Mouse (Mus musculus) embryonic facial prominence, embryonic 15.5 days (tissue): Measurements from ENCODE around the gene Gfap. TPM values are rescaled to one million over a fixed set of nuclear protein-coding genes. Genes with fewer than 3 reads are reported as not detected.

Experiments
- ATAC-seq: fragments of 200-750 bp; cut with Nextera tagmentation; 2 replicates; pipeline ENCODE4 v1.8.0; 2017; ENCODE audit warnings: low read depth, moderate TSS enrichment; ENCODE audit not compliant: insufficient number of reproducible peaks, low FRiP score, low TSS enrichment
- H3K27ac ChIP-seq: fragments of 300-500 bp; sonication (generic); replicated peaks from 2 replicates; pipeline ENCODE4 v1.5.1; 2015; ENCODE audit warnings: mild to moderate bottlenecking, inconsistent platforms
- H3K27me3 ChIP-seq: fragments of 300-500 bp; sonication (generic); 2 replicates; pipeline ENCODE4 v1.6.1; 2015; ENCODE audit warnings: inconsistent platforms
- H3K36me3 ChIP-seq: fragments of 300-500 bp; sonication (generic); 2 replicates; pipeline ENCODE4 v1.6.1; 2015; ENCODE audit warnings: mild to moderate bottlenecking, inconsistent platforms
- H3K4me1 ChIP-seq: fragments of 300-500 bp; sonication (generic); 2 replicates; pipeline ENCODE4 v1.6.1; 2015; ENCODE audit warnings: inconsistent platforms
- H3K4me2 ChIP-seq: fragments of 300-500 bp; sonication (generic); replicated peaks from 2 replicates; pipeline ENCODE4 v1.6.1; 2015; ENCODE audit warnings: mild to moderate bottlenecking, inconsistent platforms
- H3K4me3 ChIP-seq: fragments of 300-500 bp; sonication (generic); replicated peaks from 2 replicates; pipeline ENCODE4 v1.5.1; 2015; ENCODE audit warnings: mild to moderate bottlenecking, inconsistent platforms
- H3K9ac ChIP-seq: fragments of 300-500 bp; sonication (generic); 2 replicates; pipeline ENCODE4 v1.6.1; 2015; ENCODE audit warnings: inconsistent platforms
- H3K9me3 ChIP-seq: fragments of 300-500 bp; sonication (generic); replicated peaks from 2 replicates; pipeline ENCODE4 v1.6.1; 2016; ENCODE audit warnings: inconsistent platforms
- WGBS: fragments of 180-500 bp; shearing (Covaris S2); methylation state at CpG from one replicate; pipeline ENCODE4 v1.1.7; 2015; 5-methylcytosine and 5-hydroxymethylcytosine counted together
- polyA plus RNA-seq: library from polyadenylated mRNA; unstranded; fragments of >200 nt; fragmentation: Nextera tagmentation; extraction: Ambion mirVana; gene quantifications from 2 replicates; pipeline ENCODE4 v1.2.1, GENCODE M21; 2015

Gfap gene
- polyA plus RNA-seq, 1 experiment from 2014 or later, result 0.51 TPM

DNA sequence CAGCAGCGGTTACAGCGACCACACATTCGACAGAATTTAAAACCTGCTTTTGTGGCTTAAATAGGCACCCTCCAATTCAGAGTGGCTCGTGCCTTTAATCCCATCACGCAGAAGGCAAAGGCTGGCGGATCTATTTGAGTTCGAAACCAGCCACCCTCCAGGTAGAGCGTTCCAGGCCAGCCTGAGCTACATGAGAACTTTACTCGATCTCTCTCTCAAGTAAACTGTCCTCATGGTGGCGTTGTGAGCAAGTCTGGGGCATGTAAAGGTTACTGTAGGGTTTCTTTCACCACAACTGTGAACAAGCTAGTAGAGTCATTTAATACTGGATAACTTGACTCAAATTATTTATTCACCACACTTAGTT is 24.6 kb upstream of the Gfap start:
- Histone ChIP-seq H3K4me1 (peaks cover 25% of the 10 kb centered on the region), H3K4me3 (peak overlapping the region; percentile 79), H3K9me3 (no peaks in the 10 kb centered on the region), H3K27ac (peak overlapping the region; percentile 90), H3K36me3 (no peaks in the 10 kb centered on the region), H3K4me2 (peak overlapping the region; percentile 73), H3K27me3 (no peaks in the 10 kb centered on the region), H3K9ac (peak overlapping the region; percentile 45)
- WGBS, result 1% methylated on average over 10 of the region's 10 CpGs
- ATAC-seq, result no peak

- Histone ChIP-seq H3K36me3 (no peaks in the 10 kb centered on the region), H3K9me3 (no peaks in the 10 kb centered on the region), H3K27ac (peak within 1 kb of the TSS; percentile 90), H3K4me1 (peaks cover 25% of the 10 kb centered on the region), H3K9ac (peak within 1 kb of the TSS; percentile 45), H3K4me2 (peak within 1 kb of the TSS; percentile 73), H3K4me3 (peak within 1 kb of the TSS; percentile 79), H3K27me3 (no peaks in the 10 kb centered on the region)
- peak; percentile 92 for ATAC-seq
- under 1% methylated on average over 62 of the region's 62 CpGs for WGBS
These were observed 24.0 kb upstream of the Gfap start, which contains the start of gene Kif18b for GRCm38 (mm10) chr11:102924557-102925350. Kif18b (minus strand) TSS chr11:102925124.

DNA sequence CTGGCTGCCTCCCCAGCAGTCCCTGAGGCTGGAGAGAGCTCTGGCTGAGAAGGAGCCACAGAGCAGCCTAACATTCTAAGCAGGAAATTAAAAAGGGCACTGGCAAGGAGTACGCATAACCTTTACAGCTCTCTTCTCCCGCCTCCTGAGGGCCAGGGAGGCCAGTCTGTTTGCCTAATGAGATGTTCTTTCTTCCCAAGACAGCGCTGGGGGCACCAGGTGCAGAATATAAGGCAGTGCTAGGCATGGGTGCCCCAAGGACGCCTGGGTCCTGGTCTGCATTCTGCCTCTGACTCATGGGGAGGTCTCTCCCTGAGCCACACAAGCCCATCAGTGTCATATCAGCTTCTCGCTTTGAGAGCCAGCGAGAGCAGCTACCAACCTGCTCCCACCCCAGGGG is 20.8 kb upstream of the Gfap start:
- no peaks in the 10 kb centered on the region for H3K36me3 ChIP-seq
- H3K4me1 ChIP-seq, result peaks cover 28% of the 10 kb centered on the region
- ATAC-seq, result no peak
- WGBS, result 75% methylated on average over 6 of the region's 6 CpGs
- H3K27me3 ChIP-seq, result no peaks in the 10 kb centered on the region
- no peaks in the 10 kb centered on the region for H3K9me3 ChIP-seq
- no peak overlapping the region for H3K9ac ChIP-seq
- no peak overlapping the region for H3K27ac ChIP-seq
- no peak overlapping the region for H3K4me2 ChIP-seq
- no peak overlapping the region for H3K4me3 ChIP-seq

GRCm38 (mm10) chr11:102918077-102918476 is 17.4 kb upstream of the Gfap start:
- Histone ChIP-seq H3K9me3 (no peaks in the 10 kb centered on the region), H3K4me1 (peaks cover 19% of the 10 kb centered on the region), H3K27me3 (no peaks in the 10 kb centered on the region), H3K9ac (no peak overlapping the region), H3K27ac (no peak overlapping the region), H3K4me3 (no peak overlapping the region), H3K36me3 (peaks cover 21% of the 10 kb centered on the region), H3K4me2 (no peak overlapping the region)
- 65% methylated on average over 4 of the region's 4 CpGs for whole genome bisulfite sequencing
- ATAC-seq, result no peak

DNA sequence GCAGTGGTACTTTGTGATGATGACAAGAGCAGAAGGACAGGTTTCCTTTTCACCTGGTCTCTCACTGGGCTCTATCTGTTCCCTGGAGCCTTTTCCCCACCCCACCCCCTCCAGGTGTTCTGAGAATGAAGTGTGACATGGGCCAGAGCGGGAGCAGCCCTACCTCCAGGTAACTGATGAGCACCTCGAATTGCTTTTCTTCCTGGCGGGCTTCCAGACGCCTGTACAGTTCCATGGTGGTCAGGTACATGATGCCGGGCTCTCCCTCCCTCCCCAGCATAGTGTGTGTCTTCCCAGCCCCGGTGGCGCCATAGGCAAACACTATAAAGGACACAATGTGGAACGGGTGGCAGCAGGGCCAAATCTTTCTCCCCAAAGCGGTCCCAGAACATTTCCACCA is 14.7 kb upstream of the Gfap start:
- no peak overlapping the region for H3K4me2 ChIP-seq
- H3K4me1 ChIP-seq, result 0 out of 2 replicates have a peak, but pooled peaks cover 3% of the 10 kb centered on the region
- peaks cover 42% of the 10 kb centered on the region for H3K36me3 ChIP-seq
- H3K9ac ChIP-seq, result no peak overlapping the region
- no peaks in the 10 kb centered on the region for H3K27me3 ChIP-seq
- H3K27ac ChIP-seq, result no peak overlapping the region
- H3K9me3 ChIP-seq, result no peaks in the 10 kb centered on the region
- WGBS, result 89% methylated on average over 9 of the region's 9 CpGs
- no peak for ATAC-seq
- no peak overlapping the region for H3K4me3 ChIP-seq

GRCm38 (mm10) chr11:102911376-102911775 is 10.7 kb upstream of the Gfap start:
- Histone ChIP-seq H3K4me1 (no peaks in the 10 kb centered on the region), H3K27me3 (no peaks in the 10 kb centered on the region), H3K9me3 (no peaks in the 10 kb centered on the region), H3K4me2 (no peak overlapping the region), H3K27ac (no peak overlapping the region), H3K36me3 (peaks cover 81% of the 10 kb centered on the region), H3K4me3 (no peak overlapping the region), H3K9ac (no peak overlapping the region)
- 77% methylated on average over 7 of the region's 7 CpGs for WGBS
- no peak for ATAC-seq

- 74% methylated on average over 7 of the region's 7 CpGs for WGBS
- no peak for ATAC-seq
- H3K4me2 ChIP-seq, result no peak overlapping the region
- H3K9ac ChIP-seq, result no peak overlapping the region
- peaks cover 32% of the 10 kb centered on the region for H3K36me3 ChIP-seq
- no peaks in the 10 kb centered on the region for H3K9me3 ChIP-seq
- H3K27me3 ChIP-seq, result 0 out of 2 replicates have a peak, but pooled peaks cover 3% of the 10 kb centered on the region
- H3K4me1 ChIP-seq, result peaks cover 4% of the 10 kb centered on the region; the same call in 1 of the 2 replicates
- no peak overlapping the region for H3K27ac ChIP-seq
- H3K4me3 ChIP-seq, result no peak overlapping the region
These were observed 2.9 kb upstream of the Gfap start for GRCm38 (mm10) chr11:102903654-102904053.

- Histone ChIP-seq H3K4me3 (no peak overlapping the region), H3K9ac (no peak overlapping the region), H3K4me1 (peaks cover 4% of the 10 kb centered on the region; the same call in 1 of the 2 replicates), H3K27ac (no peak overlapping the region), H3K4me2 (no peak overlapping the region), H3K36me3 (peaks cover 16% of the 10 kb centered on the region), H3K9me3 (no peaks in the 10 kb centered on the region), H3K27me3 (0 out of 2 replicates have a peak, but pooled peaks cover 3% of the 10 kb centered on the region)
- ATAC-seq, result no peak
- 86% methylated on average over 5 of the region's 5 CpGs for WGBS
These were observed 1.4 kb upstream of the Gfap start for GRCm38 (mm10) chr11:102902107-102902506.

- Histone ChIP-seq H3K9ac (no peak overlapping the region), H3K27me3 (0 out of 2 replicates have a peak, but pooled peaks cover 4% of the 10 kb centered on the region), H3K4me1 (peaks cover 4% of the 10 kb centered on the region; the same call in 1 of the 2 replicates), H3K4me3 (no peak overlapping the region), H3K4me2 (no peak overlapping the region), H3K9me3 (no peaks in the 10 kb centered on the region), H3K36me3 (peaks cover 7% of the 10 kb centered on the region; the same call in 1 of the 2 replicates), H3K27ac (no peak overlapping the region)
- no peak for ATAC-seq
- 55% methylated on average over 4 of the region's 4 CpGs for WGBS
These were observed 487 bp upstream of the Gfap start for GRCm38 (mm10) chr11:102901199-102901598.

GRCm38 (mm10) chr11:102898408-102898807 is 2.3 kb downstream of the Gfap start:
- peaks cover 31% of the 10 kb centered on the region for H3K27me3 ChIP-seq

DNA sequence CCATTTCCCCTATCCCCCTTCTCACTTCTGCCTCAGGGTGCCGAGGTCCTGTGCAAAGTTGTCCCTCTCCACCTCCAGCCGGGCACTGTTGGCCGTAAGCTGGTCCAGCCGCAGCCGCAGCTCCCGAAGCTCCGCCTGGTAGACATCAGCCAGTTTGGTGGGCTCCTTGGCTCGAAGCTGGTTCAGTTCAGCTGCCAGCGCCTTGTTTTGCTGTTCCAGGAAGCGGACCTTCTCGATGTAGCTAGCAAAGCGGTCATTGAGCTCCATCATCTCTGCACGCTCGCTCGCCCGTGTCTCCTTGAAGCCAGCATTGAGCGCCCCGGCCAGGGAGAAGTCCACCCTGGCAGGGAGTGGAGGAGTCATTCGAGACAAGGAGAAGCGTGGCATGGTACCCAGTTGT is 4.1 kb downstream of the Gfap start:
- no peaks in the 10 kb centered on the region for H3K36me3 ChIP-seq

More at GRCm38 (mm10) chr11:102898408-102898807, 2.3 kb downstream of the Gfap start:
- Histone ChIP-seq H3K9ac (no peak overlapping the region), H3K36me3 (no peaks in the 10 kb centered on the region), H3K27ac (no peak overlapping the region), H3K4me3 (no peak overlapping the region), H3K9me3 (no peaks in the 10 kb centered on the region), H3K4me2 (no peak overlapping the region), H3K4me1 (peaks cover 7% of the 10 kb centered on the region; the same call in 1 of the 2 replicates)
- no peak for ATAC-seq
- WGBS, result 67% methylated on average over 9 of the region's 9 CpGs

More for the DNA sequence above, 4.1 kb downstream of the Gfap start:
- Histone ChIP-seq H3K27me3 (peaks cover 42% of the 10 kb centered on the region), H3K9ac (no peak overlapping the region), H3K4me1 (peaks cover 14% of the 10 kb centered on the region; the same call in 1 of the 2 replicates), H3K9me3 (no peaks in the 10 kb centered on the region), H3K4me2 (no peak overlapping the region), H3K27ac (no peak overlapping the region), H3K4me3 (no peak overlapping the region)
- ATAC-seq, result no peak
- WGBS, result 76% methylated on average over 20 of the region's 20 CpGs
